Mouse (Mus musculus): ENCODE data around the gene Prkd1.

Gene Prkd1

DNA sequence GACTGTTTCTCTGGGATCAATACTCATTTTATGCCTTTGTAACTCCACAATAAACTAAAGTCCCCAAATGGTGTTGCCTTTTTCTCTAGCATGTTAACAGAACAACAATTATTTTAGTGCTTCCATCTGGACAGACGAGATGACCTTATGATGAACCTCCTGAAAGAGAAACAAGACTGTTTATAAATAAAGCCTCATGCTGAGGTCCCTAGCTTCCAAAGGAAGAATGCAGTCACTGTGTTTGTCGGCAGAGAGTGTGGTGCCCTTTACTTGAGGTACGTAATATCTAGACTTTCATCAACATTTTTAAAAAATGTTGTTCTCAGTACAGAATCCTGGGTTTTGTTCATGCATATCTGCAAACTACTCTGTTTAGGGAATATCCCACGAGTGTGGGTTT is 90.7 kb downstream of the Prkd1 start:
- no peak for DNase-seq (ENCODE audit: low spot score in 2 of 2)

DNA sequence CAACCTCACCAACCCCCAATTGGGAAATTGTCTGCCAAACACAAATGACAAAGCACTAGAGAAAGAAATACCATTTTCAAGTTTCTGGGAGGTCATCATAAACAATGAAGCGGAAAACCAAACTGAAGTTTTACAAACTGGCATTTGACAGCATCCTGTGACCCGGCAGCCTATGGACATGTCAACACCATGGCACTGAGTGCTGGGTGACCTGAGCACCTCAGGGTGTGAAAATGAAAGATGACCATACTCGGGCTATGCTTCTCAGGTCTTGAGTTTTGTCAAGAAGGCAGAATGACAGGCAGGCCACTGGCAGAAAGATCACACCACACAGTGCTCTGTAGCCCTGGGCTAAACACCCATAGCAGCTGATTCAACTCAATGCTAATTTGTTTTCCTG is 94.7 kb downstream of the Prkd1 start:
- DNase-seq (ENCODE audit: low spot score in 2 of 2) = no peak

DNA sequence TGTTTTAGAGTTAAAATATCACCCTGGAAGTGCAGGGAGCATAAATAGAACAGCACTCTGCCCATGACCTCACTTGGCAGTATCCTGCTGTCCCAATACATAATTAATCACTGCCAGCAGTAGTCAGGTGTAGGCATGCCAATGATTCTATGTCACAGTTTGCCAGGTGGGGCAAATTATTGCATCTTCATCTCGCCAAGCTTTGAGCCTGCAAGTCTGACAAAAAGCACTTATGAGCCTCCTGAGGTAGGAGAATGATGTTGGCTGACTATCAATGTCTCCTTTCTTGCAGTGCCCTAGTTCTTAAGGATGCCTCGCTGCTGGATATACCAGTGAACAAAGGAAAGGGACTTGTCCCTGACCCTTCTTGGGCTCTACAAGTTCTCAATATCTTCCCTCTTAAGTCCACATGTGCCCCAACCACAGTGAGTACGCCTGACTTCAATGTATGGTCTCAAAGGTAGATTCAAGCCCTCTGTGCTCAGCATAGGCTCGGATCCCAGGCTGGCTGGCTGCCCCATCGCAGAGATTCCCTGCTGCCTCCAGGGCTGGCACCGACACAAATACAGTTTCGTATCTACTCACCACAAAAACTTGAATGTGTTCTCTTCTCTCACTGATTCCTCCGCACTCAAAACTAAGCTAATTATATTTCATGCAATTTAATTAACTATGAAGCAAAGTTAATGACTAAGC is 98.9 kb downstream of the Prkd1 start:
- DNase-seq (ENCODE audit: low spot score in 2 of 2) = peak; percentile 33 to 46

DNA sequence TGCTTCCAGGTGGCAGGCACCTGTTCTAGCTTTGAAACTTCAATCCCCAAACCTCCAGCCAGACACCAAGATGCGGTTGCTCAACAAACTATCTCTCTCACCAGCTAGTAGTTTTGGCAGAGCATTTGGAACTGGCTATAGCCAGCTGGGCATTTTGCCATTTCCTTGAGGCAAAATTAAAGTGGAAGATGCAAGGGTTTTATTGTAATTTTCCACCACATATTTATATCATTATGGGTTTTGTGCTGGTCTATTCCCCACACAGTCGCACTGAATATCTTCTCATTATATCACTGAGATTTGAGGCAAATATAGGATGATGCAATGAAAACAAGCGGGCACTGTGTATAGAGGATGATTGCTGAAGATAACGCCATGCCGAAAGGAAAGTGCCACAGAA is 102.5 kb downstream of the Prkd1 start:
- DNase-seq (ENCODE audit: low spot score in 2 of 2) = no peak

DNA sequence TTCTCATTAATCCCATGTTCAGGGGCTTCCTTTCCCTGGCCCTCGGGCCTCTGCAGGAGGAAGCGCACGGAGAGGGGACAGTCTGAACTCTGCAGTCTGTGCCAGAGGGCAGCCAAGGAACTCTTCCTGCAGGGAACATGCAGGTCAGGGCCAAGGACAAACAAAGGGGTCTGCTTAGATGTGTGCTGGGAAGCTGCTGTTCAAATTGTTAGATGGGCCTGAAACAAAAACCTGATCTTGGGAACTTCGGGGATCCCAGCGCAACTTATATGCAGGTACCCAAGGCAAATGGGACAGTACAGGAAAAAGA is 103.3 kb downstream of the Prkd1 start:
- no peak for DNase-seq (ENCODE audit: low spot score in 2 of 2)

DNA sequence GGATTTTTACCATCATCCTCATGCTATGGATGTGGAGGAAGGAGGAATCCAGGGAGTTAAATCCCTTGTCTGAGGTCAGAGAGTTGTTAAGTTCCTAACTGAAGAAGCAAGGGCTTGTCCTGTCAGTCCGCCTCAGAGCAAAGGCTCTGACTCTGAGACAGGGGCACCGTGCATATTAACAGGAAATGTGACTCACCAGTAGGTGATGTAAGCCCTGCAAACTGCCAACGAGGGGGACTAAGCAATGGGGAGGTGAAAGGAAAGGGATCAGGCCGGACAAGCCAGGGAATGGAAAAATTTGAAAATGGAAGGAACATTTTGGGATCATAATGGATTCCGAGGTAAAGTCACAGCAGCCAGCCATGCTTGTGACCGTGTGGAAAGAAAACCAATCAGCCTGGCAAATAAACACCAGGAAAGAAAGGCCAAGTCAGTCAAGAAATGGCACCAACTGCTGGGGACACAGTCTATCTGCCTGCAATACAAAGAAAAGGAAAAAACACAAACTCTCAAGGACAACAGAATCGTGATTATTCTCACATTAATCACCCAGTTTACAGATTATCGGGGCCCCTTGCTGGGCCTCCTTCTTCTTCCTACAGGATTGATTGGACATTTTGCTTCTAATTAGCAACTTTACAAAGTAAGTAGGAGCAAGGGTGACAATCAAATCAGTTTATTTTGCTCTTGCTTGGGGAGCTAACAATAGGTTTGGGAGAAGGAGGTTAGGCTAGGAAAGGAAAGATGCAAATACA is 103.9 kb downstream of the Prkd1 start:
- DNase-seq (ENCODE audit: low spot score in 2 of 2) = no peak

DNA sequence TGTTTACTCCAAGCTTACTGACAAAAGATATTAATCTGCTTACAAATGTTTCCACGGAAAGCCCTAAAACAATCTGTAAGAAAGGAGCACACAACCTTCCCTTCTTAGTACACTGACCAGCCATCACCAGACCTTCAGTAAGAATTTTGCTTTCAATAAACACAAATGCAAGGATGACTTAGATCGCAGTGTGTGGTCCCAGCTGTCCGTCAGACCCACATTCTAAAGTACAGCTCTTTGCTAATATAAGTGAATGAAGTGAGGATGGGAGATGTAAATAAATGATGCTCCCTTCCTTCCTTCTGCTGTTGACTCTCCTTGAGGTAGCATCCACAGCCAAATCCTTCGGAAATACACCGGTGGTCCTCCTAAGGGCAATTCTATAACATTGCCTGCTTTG is 108.1 kb downstream of the Prkd1 start:
- no peak for DNase-seq (ENCODE audit: low spot score in 2 of 2)

DNA sequence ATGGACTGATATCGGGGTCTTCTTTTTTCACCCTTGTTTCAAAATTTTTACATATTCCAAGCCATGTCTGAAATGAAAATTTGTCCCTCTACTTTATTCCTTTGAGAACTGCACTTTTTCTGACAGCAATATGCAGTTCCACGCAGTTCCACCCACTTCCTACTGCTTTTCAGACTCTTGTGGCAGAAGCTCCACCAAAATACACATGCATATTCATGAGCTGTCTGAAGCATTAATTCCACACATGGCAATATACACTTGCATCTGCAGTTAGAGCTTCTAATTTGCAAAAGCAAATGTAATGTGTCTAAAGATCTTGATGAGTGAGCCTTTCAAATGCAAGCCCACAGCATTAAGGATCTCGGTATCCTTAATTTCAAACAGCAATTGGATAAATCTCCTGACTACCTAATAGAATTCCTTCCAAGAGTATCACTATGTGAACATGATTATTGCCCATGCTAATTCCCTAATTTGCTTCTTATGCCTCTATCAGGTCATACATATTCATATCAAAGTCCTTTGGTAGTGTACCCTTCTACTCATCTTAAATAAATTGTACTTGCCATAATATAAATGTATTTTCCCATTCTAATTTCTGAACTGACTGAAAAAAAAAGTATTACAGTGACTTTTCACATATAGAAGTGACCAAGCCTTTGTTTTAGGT is 110.5 kb downstream of the Prkd1 start:
- peak in 1 of 2 experiments; percentile 20 for DNase-seq (ENCODE audit: low spot score in 2 of 2)

DNA sequence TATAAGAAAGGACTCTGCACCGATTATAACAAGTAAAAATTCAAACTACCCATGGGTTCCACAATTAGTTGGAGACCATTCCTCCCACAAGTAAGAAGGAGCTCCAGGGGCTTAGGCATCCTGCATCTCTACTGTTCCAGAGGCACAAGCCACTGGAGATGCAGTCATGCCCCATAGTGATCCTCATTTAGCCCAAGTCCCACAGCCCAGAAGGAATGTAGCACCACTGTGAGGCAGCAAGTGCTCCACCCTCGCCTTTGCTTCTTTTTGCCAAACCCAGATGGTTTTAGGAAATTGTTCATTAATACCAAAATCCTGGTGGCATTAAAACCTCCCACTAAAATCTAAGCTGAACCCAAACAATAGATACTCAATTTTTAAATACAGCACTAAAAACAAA is 111.1 kb downstream of the Prkd1 start:
- DNase-seq (ENCODE audit: low spot score in 2 of 2) = no peak

DNA sequence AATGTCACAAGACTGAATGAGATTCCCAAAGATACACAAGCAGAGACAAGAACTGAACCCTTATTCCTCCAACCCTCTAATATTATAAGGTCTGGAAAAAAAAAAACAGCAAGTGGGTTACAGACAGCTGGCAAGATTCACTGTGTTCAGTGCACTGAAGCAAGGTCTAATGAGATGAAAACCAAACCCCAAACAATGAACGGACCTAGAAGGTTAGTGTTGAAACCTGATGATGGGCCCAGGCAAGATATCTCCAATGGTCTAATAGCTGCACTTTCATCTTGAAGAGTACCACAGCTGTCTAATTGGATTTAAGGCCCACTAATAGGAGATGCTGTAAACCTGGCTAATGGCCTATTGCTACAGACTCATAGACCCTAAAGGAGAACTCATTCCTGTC is 111.9 kb downstream of the Prkd1 start:
- DNase-seq (ENCODE audit: low spot score in 2 of 2) = no peak

DNA sequence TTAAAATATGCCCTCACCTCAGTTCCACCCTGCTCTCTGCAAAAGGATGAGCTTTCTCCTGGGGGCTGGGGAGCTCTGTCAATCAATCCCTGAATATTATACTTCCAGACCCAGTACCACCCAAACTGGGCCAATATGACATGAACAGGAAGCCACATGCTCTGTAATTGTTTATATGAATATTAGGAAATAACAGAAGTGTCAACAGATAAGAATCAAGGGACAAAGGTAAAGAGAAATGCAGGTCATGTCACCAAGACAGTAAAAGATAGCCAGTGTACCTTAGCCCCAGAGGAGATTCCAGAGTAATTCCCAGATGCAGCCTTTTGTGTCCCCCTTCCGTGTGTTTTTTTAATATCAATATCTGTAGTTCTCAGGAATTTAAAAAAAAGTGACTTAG is 120.3 kb downstream of the Prkd1 start:
- no peak for DNase-seq (ENCODE audit: low spot score in 2 of 2)

DNA sequence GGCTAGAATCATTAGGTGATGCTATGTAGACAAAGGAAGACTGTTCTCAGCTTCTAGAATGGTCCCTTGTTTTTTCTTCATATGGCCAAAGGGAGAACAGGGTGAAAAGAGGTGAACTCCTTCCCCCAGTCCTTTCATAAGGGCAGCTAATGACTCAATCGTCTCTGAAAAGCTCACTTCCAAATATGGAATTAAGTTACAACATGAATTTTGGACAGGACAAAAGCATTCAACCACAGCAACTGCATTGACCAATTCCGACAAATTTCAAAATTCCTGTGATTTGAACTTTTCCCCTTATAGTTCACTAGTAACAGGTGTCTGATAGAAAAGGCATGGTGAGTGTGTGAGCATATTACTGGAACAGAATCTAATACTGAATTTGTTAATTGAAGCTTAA is 124.8 kb downstream of the Prkd1 start:
- DNase-seq (ENCODE audit: low spot score in 2 of 2) = no peak

DNA sequence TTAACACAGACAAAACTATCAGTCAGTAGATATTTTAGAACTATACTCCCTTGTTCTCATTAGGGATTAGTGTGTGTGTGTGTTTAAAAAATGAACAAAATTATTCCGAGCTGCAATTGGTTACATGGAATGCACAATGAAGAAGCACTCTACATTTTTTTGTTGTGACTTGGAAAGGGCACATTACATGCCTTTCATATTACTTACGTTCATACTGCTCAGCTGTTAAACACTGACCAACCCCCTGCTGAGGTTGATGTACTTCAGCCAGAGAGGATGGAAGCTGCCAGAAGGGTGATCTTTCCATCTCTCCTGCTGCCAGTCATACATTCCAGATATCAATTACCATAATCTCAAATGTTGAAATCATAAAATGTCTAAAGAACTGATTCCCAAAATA is 134.4 kb downstream of the Prkd1 start:
- DNase-seq (ENCODE audit: low spot score in 2 of 2) = no peak

DNA sequence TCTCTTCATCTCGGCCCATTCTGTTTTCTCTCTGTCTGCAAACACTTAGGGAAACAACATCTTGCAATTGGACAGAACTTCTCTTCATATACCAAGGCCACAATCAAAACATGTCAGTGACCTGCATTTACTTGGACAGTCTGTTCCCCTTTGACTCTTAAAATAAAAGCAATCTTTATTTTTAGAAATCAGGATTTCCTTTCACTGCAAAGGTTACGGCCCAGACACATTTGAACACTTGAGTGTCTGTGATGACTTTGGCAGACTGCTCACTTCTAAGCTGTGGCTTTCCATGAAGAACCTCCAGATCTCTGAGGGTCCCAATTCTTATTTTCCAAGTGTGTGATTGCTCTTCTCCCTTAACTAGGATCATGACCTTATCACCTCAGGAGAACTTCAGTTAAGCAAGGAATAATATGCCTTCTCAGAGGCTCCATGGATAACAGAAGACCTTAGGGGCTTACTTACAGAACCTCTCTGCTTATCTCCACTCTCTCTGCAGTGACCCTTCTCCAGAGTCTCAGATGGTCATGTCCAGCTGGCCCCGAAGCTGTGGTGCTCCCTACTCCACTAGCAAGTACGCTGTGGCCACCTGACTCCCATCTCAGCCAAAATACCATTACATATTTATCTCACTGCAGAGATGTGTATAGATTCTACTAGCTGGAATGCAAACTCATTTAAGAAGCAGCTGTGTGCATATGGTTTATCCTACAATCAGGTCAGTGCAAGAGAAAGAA is 137.2 kb downstream of the Prkd1 start:
- DNase-seq (ENCODE audit: low spot score in 2 of 2) = no peak

DNA sequence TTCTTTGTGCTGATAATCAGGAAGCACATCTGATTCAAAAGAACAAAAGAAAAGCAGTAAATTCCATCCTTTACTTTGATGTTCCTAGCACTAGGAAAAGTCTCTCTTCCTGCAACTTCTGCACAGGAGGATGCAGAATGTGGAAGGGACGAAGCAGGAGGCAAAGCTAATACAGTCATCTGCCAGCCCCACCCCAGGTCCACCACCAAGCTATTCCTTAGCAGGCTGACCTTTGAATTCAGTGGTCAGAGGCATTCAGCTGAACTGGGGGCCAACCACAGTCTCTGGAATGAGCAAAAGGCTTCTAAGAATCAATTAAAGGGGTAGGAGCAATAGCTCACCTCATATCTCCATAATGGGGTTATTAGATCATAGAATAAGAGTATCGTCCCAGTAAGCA is 140.1 kb downstream of the Prkd1 start:
- DNase-seq (ENCODE audit: low spot score in 2 of 2) = no peak

DNA sequence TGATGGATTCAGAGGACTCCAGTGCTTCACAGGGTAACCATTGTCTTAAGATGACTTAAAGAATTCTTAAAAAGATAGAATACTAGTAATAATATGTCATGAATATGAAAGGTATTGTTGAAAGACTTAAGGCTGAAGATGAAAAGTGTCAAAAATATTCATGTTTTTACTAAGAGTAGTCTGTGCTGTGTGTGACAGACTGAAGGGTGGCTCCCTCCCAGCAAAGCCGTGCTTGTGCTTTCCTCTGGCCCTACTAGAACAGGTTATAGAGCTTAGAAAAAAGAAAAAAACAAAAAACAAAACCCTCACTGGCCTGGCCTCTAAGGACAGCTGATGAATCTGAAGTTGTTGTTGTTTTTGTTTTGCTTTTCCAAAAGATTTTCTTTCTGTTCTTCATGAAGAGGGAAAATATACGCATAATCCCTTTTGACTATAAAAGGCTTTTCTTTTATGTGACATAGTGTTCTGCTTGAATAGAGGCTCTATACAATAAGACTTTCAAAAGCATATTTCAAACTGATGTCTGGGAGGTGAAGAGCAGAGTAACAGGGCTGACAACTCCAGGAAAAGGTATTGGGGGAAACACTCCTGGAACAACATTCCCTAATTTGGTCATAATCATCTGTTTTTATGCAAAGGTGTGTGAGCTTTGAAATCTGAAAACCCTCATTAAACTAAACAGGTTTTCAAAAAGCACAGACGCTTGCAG is 148.9 kb downstream of the Prkd1 start:
- DNase-seq (ENCODE audit: low spot score in 2 of 2) = no peak

DNA sequence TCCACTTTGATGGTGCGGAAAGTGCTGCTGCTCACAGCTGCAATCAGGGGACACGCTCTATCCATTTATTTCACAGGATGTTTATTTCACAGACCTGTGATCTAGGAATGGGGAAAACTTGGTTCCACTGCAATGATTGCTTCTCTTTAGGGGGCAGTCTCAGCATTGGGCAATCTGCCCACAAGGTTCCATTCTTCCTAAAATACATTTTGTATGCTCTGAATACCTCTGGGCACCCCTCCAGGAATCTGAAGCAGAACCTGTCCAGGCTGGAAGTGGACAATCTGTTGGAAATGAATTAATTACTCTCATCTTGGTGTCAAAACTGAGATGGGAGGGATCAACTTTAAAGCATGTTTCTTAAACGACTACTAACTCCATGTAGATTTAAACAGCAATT is 152.9 kb downstream of the Prkd1 start:
- DNase-seq (ENCODE audit: low spot score in 2 of 2) = no peak

DNA sequence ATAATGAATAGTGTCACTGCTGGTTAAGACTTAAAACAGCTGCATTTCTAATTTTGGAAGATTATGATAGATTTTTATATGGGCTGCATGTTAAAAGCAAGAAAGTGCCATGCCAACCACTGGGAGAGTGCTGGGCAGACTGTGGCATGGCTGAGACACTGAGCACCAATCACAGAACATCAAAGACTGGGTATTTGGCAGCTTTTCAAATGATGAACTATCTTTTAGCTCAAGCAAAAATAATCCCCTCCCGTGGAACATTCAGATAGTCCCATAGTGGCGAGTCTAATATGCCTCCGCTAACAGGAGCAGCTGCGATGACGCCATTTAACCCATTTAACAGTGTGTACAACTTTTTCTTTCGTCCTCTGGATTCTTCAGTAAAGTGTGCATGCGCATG is 169.1 kb downstream of the Prkd1 start:
- no peak for DNase-seq (ENCODE audit: low spot score in 2 of 2)

DNA sequence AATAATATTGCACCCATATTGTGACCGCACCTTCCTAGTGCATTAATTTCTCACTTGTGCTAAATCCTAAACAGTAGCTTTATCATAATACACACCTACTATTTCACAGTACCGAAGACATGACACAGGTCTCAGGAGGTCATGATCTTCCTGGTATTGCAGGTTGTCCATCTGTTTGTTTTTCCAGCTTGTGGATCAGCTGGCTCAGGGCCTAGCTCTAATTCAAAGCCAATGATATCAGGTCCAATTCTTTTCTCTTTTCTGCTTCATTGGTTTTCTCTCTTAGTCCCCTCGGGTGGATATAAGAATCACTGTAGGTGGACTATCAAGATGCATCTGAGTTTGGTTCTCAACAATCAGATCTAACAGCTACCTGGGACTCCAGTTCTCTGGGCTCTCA is 191.7 kb downstream of the Prkd1 start:
- no peak for DNase-seq (ENCODE audit: low spot score in 2 of 2)

DNA sequence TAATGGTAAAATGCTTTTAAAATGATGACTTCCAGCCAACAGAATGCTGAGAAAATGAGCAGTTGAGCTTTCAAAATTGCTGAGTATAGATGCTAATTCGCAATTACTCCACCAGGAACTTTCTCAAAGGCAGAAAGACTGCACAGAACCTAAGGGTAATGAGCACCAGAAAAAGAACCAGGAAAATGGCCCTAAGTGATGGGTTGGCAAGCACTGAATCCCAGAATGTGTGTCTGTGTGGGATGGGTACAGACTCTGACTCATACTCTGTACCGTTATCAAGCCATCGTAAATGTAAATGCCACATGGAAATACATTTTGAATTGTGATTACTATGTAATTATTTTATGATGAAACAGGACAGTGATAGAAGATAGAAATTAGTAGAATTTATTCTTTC is 197.1 kb downstream of the Prkd1 start:
- no peak for DNase-seq (ENCODE audit: low spot score in 2 of 2)

DNA sequence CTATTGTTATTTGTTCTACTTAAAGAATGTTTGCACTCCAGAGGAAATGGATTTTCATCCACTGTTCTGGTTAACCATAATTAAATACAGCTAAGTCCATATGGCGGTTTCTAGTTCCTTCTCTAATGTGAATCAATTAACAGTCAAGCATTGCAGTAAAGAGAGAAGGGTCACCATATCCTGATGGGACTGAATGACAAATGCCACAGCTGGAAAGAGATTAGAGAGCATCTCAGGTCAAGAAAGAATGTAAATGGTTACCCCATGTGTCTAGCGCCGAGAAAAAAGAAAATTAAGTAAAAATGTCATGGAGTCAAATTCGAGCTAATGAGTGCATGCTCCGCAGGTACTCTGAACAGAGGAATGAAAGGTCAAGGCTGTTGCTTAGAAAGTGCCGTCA is 212.2 kb downstream of the Prkd1 start:
- DNase-seq (ENCODE audit: low spot score in 2 of 2) = no peak

DNA sequence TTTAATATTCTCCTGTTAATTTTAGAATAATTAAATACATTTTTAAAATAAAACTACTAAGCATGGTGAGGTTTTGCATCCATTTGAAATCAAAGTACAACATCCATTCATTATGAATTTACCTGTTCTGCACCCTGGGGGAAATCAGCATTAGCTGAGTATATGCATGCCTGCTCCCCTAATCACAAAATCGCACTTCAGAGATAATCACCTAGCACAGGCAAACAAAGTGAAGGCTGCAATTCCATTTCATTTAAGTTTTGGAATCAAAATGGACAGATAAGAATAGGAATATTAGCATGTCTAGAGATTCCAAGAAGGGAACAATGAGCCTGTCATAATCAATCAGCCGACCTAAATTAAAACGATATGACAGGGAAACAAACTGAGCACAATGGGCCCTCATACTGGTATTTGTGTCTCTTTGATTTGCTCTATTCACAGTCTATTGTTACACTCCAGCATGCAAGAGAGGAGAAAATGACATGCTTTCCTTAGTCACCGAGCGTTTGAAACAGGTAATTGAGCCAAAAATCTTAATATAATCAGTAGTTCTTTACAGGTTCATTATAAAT is 218.7 kb downstream of the Prkd1 start:
- no peak for DNase-seq (ENCODE audit: low spot score in 2 of 2)

All from frontal cortex, postnatal 25 days (tissue).